Mouse (Mus musculus): Measurements from ENCODE around the gene Khsrp.

Gene Khsrp

GRCm38 (mm10) chr17:56986105-56986805 is 45.1 kb downstream of the Khsrp start:
- no peak for DNase-seq (ENCODE audit: low read depth)

GRCm38 (mm10) chr17:56985656-56986055 is 45.7 kb downstream of the Khsrp start:
- DNase-seq (ENCODE audit: low read depth): no peak

GRCm38 (mm10) chr17:56984886-56985285 is 46.4 kb downstream of the Khsrp start:
- DNase-seq (ENCODE audit: low read depth): no peak

GRCm38 (mm10) chr17:56982013-56982412 is 49.3 kb downstream of the Khsrp start, which contains the start of gene Acer1:
Gene Acer1 (minus strand): TSS chr17:56982126.
- DNase-seq (ENCODE audit: low read depth): no peak

GRCm38 (mm10) chr17:56981049-56981448 is 50.3 kb downstream of the Khsrp start:
- no peak for DNase-seq (ENCODE audit: low read depth)

GRCm38 (mm10) chr17:56979524-56979923 is 51.8 kb downstream of the Khsrp start:
- no peak for DNase-seq (ENCODE audit: low read depth)

GRCm38 (mm10) chr17:56976531-56977390 is 54.6 kb downstream of the Khsrp start:
- DNase-seq (ENCODE audit: low read depth): no peak

- no peak for DNase-seq (ENCODE audit: low read depth)
Observed at GRCm38 (mm10) chr17:56975391-56975790, 55.9 kb downstream of the Khsrp start.

- no peak for DNase-seq (ENCODE audit: low read depth)
Observed at GRCm38 (mm10) chr17:56974708-56975240, 56.5 kb downstream of the Khsrp start.

GRCm38 (mm10) chr17:56973956-56974707 is 57.2 kb downstream of the Khsrp start:
- no peak for DNase-seq (ENCODE audit: low read depth)

All from naive thymus-derived CD4-positive, alpha-beta T cell, adult 2 months (primary cell).